Mouse (Mus musculus) MEL (cell line): ENCODE data around the gene Smad1. TPM values are rescaled to one million over a fixed set of nuclear protein-coding genes. Genes with fewer than 3 reads are reported as not detected.

ENCODE experiments used
- DNase-seq: peaks from one replicate; pipeline ENCODE4 v3.0.0; 2011; ENCODE audit warnings: low read depth, low spot score
- H3K27ac ChIP-seq: 2 replicates; pipeline ENCODE4 v1.5.1; 2012; ENCODE audit warnings: low read depth, mild to moderate bottlenecking, control low read depth, low read length, moderate library complexity; ENCODE audit not compliant: control insufficient read depth
- H3K27me3 ChIP-seq, 2 experiments: fragments of 150-350 bp in 1 of 2; sonication (generic) in 1 of 2; 2 replicates each; pipeline ENCODE4 v1.6.1; 2012; ENCODE audit warnings: low read length in 2 of 2, mild to moderate bottlenecking in 2 of 2, improper control_type of control experiment in 1 of 2, moderate library complexity in 1 of 2; ENCODE audit not compliant: insufficient read depth in 2 of 2, control insufficient read depth in 1 of 2
- H3K36me3 ChIP-seq, 2 experiments: 2 replicates each; pipeline ENCODE4 v1.6.1; 2012 to 2014; ENCODE audit warnings: low read length in 2 of 2, improper control_type of control experiment in 1 of 2, inconsistent platforms in 1 of 2, mild to moderate bottlenecking in 1 of 2; ENCODE audit not compliant: insufficient read depth in 2 of 2, control insufficient read depth in 1 of 2
- H3K4me1 ChIP-seq, 2 experiments: fragments of 150-350 bp in 1 of 2; sonication (generic) in 1 of 2; 2 replicates each; pipeline ENCODE4 v1.6.1; 2012; ENCODE audit warnings: low read length in 2 of 2, improper control_type of control experiment in 1 of 2, mild to moderate bottlenecking in 1 of 2; ENCODE audit not compliant: insufficient read depth in 2 of 2, control insufficient read depth in 1 of 2
- H3K4me3 ChIP-seq, 2 experiments: fragments of 150-350 bp in 1 of 2; sonication (generic) in 1 of 2; 2 replicates each; pipeline ENCODE4 v1.5.1; 2012; ENCODE audit warnings: low read depth in 2 of 2, low read length in 2 of 2, mild to moderate bottlenecking in 2 of 2, moderate library complexity in 2 of 2, control low read depth in 1 of 2, improper control_type of control experiment in 1 of 2; ENCODE audit not compliant: control insufficient read depth in 1 of 2, insufficient read depth in 1 of 2
- H3K79me2 ChIP-seq: 2 replicates; pipeline ENCODE4 v1.6.1; 2012; ENCODE audit warnings: mild to moderate bottlenecking, low read length, moderate library complexity; ENCODE audit not compliant: control insufficient read depth, poor library complexity, insufficient read depth
- H3K9ac ChIP-seq: 2 replicates; pipeline ENCODE4 v1.6.1; 2012; ENCODE audit warnings: low read depth, mild to moderate bottlenecking, control low read depth, low read length, moderate library complexity; ENCODE audit not compliant: control insufficient read depth, poor library complexity, severe bottlenecking
- H3K9me3 ChIP-seq: fragments of 150-350 bp; sonication (generic); replicated peaks from 2 replicates; pipeline ENCODE4 v1.6.1; 2012; ENCODE audit warnings: mild to moderate bottlenecking, low read length, improper control_type of control experiment, moderate library complexity; ENCODE audit not compliant: insufficient read depth
- BHLHE40 ChIP-seq: IDR thresholded peaks from 2 replicates; pipeline ENCODE4 v1.6.1; 2012; ENCODE audit warnings: low read depth, mild to moderate bottlenecking, inconsistent platforms, low read length, improper control_type of control experiment, borderline replicate concordance
- CHD1 ChIP-seq: IDR thresholded peaks from 2 replicates; pipeline ENCODE4 v1.6.1; 2012; ENCODE audit warnings: low read depth, mild to moderate bottlenecking, inconsistent platforms, low read length, improper control_type of control experiment
- CHD2 ChIP-seq: IDR thresholded peaks from 2 replicates; pipeline ENCODE4 v1.6.1; 2011; ENCODE audit warnings: low read length, improper control_type of control experiment
- CTCF ChIP-seq, 3 experiments: IDR thresholded peaks in 2 of 3; conservative IDR thresholded peaks in 1 of 3; 2 replicates each; pipeline ENCODE4 v1.5.1; 2011 to 2012; ENCODE audit warnings: low read length in 3 of 3, low read depth in 2 of 3, mild to moderate bottlenecking in 2 of 3, improper control_type of control experiment in 1 of 3, inconsistent platforms in 1 of 3, mixed read lengths in 1 of 3, moderate library complexity in 1 of 3; ENCODE audit not compliant: control insufficient read depth in 1 of 3, insufficient read depth in 1 of 3, poor library complexity in 1 of 3, severe bottlenecking in 1 of 3
- E2F4 ChIP-seq: IDR thresholded peaks from 2 replicates; pipeline ENCODE4 v1.6.1; 2011; ENCODE audit warnings: low read depth, low read length, improper control_type of control experiment, borderline replicate concordance
- ELF1 ChIP-seq: IDR thresholded peaks from 2 replicates; pipeline ENCODE4 v1.6.1; 2014; ENCODE audit warnings: low read depth, mild to moderate bottlenecking, inconsistent platforms, low read length, improper control_type of control experiment, moderate library complexity
- ETS1 ChIP-seq: IDR thresholded peaks from 2 replicates; pipeline ENCODE4 v1.6.1; 2012; ENCODE audit warnings: low read depth, mild to moderate bottlenecking, inconsistent platforms, low read length, improper control_type of control experiment, moderate library complexity
- GATA1 ChIP-seq: IDR thresholded peaks from 2 replicates; pipeline ENCODE4 v1.6.1; 2011; ENCODE audit warnings: low read depth, low read length, improper control_type of control experiment
- HCFC1 ChIP-seq: IDR thresholded peaks from 2 replicates; pipeline ENCODE4 v1.6.1; 2012; ENCODE audit warnings: low read depth, mild to moderate bottlenecking, inconsistent platforms, low read length, improper control_type of control experiment, moderate library complexity
- MAX ChIP-seq: IDR thresholded peaks from 2 replicates; pipeline ENCODE4 v1.6.1; 2011; ENCODE audit warnings: low read length, improper control_type of control experiment
- MEF2A ChIP-seq: IDR thresholded peaks from 2 replicates; pipeline ENCODE4 v1.6.1; 2014; ENCODE audit warnings: low read depth, mild to moderate bottlenecking, inconsistent platforms, low read length, improper control_type of control experiment; ENCODE audit not compliant: poor library complexity, insufficient replicate concordance, severe bottlenecking; ENCODE audit errors: extremely low read depth
- MXI1 ChIP-seq: IDR thresholded peaks from 2 replicates; pipeline ENCODE4 v1.6.1; 2011; ENCODE audit warnings: mild to moderate bottlenecking, low read depth, low read length, improper control_type of control experiment
- MYC ChIP-seq: IDR thresholded peaks from 2 replicates; pipeline ENCODE4 v1.6.1; 2011; ENCODE audit warnings: low read depth, mild to moderate bottlenecking, low read length, improper control_type of control experiment, moderate library complexity
- NELFE ChIP-seq: IDR thresholded peaks from 2 replicates; pipeline ENCODE4 v1.6.1; 2011; ENCODE audit warnings: low read depth, low read length, improper control_type of control experiment
- POLR2A ChIP-seq, 2 experiments: IDR thresholded peaks; 2 replicates each; pipeline ENCODE4 v1.6.1; 2011 to 2012; ENCODE audit warnings: low read length in 2 of 2, mild to moderate bottlenecking in 2 of 2, control low read depth in 1 of 2, improper control_type of control experiment in 1 of 2, low read depth in 1 of 2, moderate library complexity in 1 of 2; ENCODE audit not compliant: control insufficient read depth in 1 of 2, insufficient read depth in 1 of 2, poor library complexity in 1 of 2
- RAD21 ChIP-seq: IDR thresholded peaks from 2 replicates; pipeline ENCODE4 v1.6.1; 2011; ENCODE audit warnings: mild to moderate bottlenecking, low read depth, low read length, improper control_type of control experiment
- SIN3A ChIP-seq: IDR thresholded peaks from 2 replicates; pipeline ENCODE4 v1.6.1; 2012; ENCODE audit warnings: low read length, improper control_type of control experiment, inconsistent platforms
- TBP ChIP-seq: IDR thresholded peaks from 2 replicates; pipeline ENCODE4 v1.8.0; 2011; ENCODE audit warnings: low read depth, low read length, improper control_type of control experiment
- TCF12 ChIP-seq: IDR thresholded peaks from 2 replicates; pipeline ENCODE4 v1.6.1; 2014; ENCODE audit warnings: low read depth, mild to moderate bottlenecking, inconsistent platforms, low read length, improper control_type of control experiment, moderate library complexity
- UBTF ChIP-seq: IDR thresholded peaks from 2 replicates; pipeline ENCODE4 v1.6.1; 2012; ENCODE audit warnings: low read depth, mild to moderate bottlenecking, inconsistent platforms, low read length, improper control_type of control experiment, moderate library complexity, borderline replicate concordance; ENCODE audit not compliant: insufficient read depth
- USF1 ChIP-seq: IDR thresholded peaks from 2 replicates; pipeline ENCODE4 v1.6.1; 2014; ENCODE audit warnings: low read depth, mild to moderate bottlenecking, inconsistent platforms, low read length, improper control_type of control experiment, moderate library complexity
- USF2 ChIP-seq, 2 experiments: IDR thresholded peaks; 2 replicates each; pipeline ENCODE4 v1.6.1; 2011 to 2012; ENCODE audit warnings: improper control_type of control experiment in 2 of 2, low read length in 2 of 2, borderline replicate concordance in 1 of 2, inconsistent platforms in 1 of 2, low read depth in 1 of 2, mild to moderate bottlenecking in 1 of 2; ENCODE audit not compliant: insufficient read depth in 1 of 2
- ZC3H11A ChIP-seq: IDR thresholded peaks from 2 replicates; pipeline ENCODE4 v1.6.1; 2012; ENCODE audit warnings: low read depth, mild to moderate bottlenecking, inconsistent platforms, low read length, improper control_type of control experiment
- ZKSCAN1 ChIP-seq: IDR thresholded peaks from 2 replicates; pipeline ENCODE4 v1.6.1; 2012; ENCODE audit warnings: low read depth, mild to moderate bottlenecking, inconsistent platforms, low read length, improper control_type of control experiment, moderate library complexity
- ZMIZ1 ChIP-seq: IDR thresholded peaks from 2 replicates; pipeline ENCODE4 v1.6.1; 2012; ENCODE audit warnings: low read depth, mild to moderate bottlenecking, inconsistent platforms, low read length, improper control_type of control experiment, moderate library complexity
- ZNF384 ChIP-seq: IDR thresholded peaks from 2 replicates; pipeline ENCODE4 v1.6.1; 2012; ENCODE audit warnings: low read depth, mild to moderate bottlenecking, inconsistent platforms, low read length, improper control_type of control experiment
- polyA plus RNA-seq, 2 experiments: library from polyadenylated mRNA; stranded (reverse) in 1 of 2; unstranded in 1 of 2; fragments of >175 nt in 1 of 2; fragments of >200 nt in 1 of 2; gene quantifications; 2 replicates each; pipeline versions ENCODE4 v1.2.1 to v1.2.4; 2012; ENCODE audit warnings: low replicate concordance in 2 of 2, low read depth in 1 of 2; ENCODE audit not compliant: insufficient read length in 2 of 2, insufficient read depth in 1 of 2, missing spikeins in 1 of 2
- total RNA-seq: library from RNA; depleted of rRNA; stranded (reverse); fragments of 300-350 nt; gene quantifications from 2 replicates; pipeline ENCODE4 v1.2.3, GENCODE M21; 2012

Smad1 gene
- total and polyA plus RNA-seq, 3 experiments: 1.3 to 2.0 TPM; not detected in 1

GRCm38 (mm10) chr8:79324036-79324435 is 75.3 kb downstream of the Smad1 start:
- no peaks in the 10 kb centered on the region for H3K4me1 ChIP-seq
- no peak overlapping the region for H3K4me3 ChIP-seq
- H3K27ac ChIP-seq: no peak overlapping the region
- no peak for DNase-seq
- no peak for TF ChIP-seq E2F4
- no peak for TF ChIP-seq CHD2
- TF ChIP-seq CHD1: no peak
- no peak for TF ChIP-seq HCFC1
- no peak for TF ChIP-seq USF2 (IDR thresholded peaks at IDR 0.05; ENCODE audit: borderline replicate concordance in 1 of 2, insufficient read depth in 1 of 2, low read depth in 1 of 2, low read length in 2 of 2)
- no peak for TF ChIP-seq MAX
- TF ChIP-seq MYC: no peak
- TF ChIP-seq TBP: no peak
- no peak for TF ChIP-seq ZNF384
- TF ChIP-seq GATA1: no peak
- no peak for TF ChIP-seq ZKSCAN1
- no peak for TF ChIP-seq MXI1
- no peak for TF ChIP-seq MEF2A
- H3K27me3 ChIP-seq: peaks cover 0 to 4% of the 10 kb centered on the region in 2 experiments; a peak in 1 of 4 replicates
- H3K79me2 ChIP-seq: no peaks in the 10 kb centered on the region
- H3K36me3 ChIP-seq: no peaks in the 10 kb centered on the region
- no peaks in the 10 kb centered on the region for H3K9me3 ChIP-seq
- no peak overlapping the region for H3K9ac ChIP-seq

- Histone ChIP-seq H3K27ac (no peak overlapping the region), H3K79me2 (no peaks in the 10 kb centered on the region), H3K4me1 (no peaks in the 10 kb centered on the region), H3K4me3 (no peak overlapping the region), H3K9me3 (no peaks in the 10 kb centered on the region), H3K36me3 (no peaks in the 10 kb centered on the region), H3K27me3 (peaks cover 0 to 2% of the 10 kb centered on the region in 2 experiments; a peak in 1 of 4 replicates), H3K9ac (no peak overlapping the region)
- no peak for DNase-seq
- TF ChIP-seq UBTF (no peak), USF1 (no peak), MXI1 (no peak), SIN3A (no peak), ZKSCAN1 (no peak), MYC (no peak), CHD2 (no peak), ZMIZ1 (no peak), GATA1 (no peak), POLR2A (IDR thresholded peaks at IDR 0.05; ENCODE audit: control insufficient read depth in 1 of 2, insufficient read depth in 1 of 2, low read depth in 1 of 2, low read length in 2 of 2, poor library complexity in 1 of 2) (no peak), ELF1 (no peak), RAD21 (no peak), CTCF (IDR thresholded peaks at IDR 0.05 in 2 of 3, conservative IDR thresholded peaks at IDR 0.05 in 1 of 3; ENCODE audit: control insufficient read depth in 1 of 3, insufficient read depth in 1 of 3, low read depth in 2 of 3, low read length in 3 of 3, poor library complexity in 1 of 3, severe bottlenecking in 1 of 3) (no peak), ETS1 (no peak), ZC3H11A (no peak), NELFE (no peak), BHLHE40 (no peak), TCF12 (no peak)
These were observed 76.2 kb downstream of the Smad1 start for GRCm38 (mm10) chr8:79323121-79323520.
